Mouse (Mus musculus) NIH3T3 (cell line): ENCODE data around the gene Mnat1.
"Not testable (repeated sequence)": the region's sequence is repeated elsewhere in the genome, so short reads cannot be mapped to it uniquely, and the experiment has no call there.

Experiments used
- DNase-seq: peaks from one replicate; pipeline ENCODE4 v3.0.0-alpha.2; 2012; ENCODE audit warnings: low read depth

Gene Mnat1

GRCm38 (mm10) chr12:73123093-73124041 lies at the start of gene Mnat1:
Gene Mnat1, plus strand, starts transcription at chr12:73123717.
- DNase-seq = peak; percentile 92

DNA sequence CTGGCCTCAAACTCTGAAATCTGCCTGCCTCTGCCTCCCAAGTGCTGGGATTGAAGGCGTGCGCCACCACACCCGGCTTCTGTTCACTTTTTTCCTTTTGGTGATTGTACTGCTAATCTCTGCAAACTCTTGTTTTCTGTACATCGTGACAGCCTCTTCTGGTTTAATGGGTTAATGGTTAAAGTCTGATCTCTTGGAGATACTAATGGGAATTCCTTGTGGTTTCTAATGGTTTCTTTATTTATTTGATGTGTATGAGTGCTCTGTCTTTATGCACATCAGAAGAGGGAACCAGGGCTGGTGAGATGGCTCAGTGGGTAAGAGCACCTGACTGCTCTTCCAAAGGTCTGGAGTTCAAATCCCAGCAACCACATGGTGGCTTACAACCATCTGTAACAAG lies 41.7 kb upstream of the Mnat1 start:
- DNase-seq = not testable (repeated sequence)

DNA sequence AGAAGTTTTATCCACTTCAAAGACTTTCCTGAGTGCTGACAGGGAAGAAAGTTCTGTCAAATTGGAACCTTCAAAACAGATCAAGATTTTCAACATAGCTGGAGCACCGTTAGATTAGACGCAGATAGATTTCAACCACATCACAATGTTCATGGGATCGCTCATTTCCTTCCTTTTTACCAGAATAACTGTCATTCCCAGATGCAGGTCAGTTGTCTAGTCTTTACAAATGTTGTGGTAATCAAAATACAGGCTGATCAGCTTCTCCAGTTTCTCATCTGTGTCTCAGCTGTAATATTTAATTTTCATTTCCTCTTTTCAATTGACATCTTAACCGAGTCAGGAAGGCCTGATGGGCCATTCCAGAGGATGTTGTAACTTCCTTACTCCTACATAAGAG lies 39.7 kb upstream of the Mnat1 start:
- DNase-seq = no peak

DNA sequence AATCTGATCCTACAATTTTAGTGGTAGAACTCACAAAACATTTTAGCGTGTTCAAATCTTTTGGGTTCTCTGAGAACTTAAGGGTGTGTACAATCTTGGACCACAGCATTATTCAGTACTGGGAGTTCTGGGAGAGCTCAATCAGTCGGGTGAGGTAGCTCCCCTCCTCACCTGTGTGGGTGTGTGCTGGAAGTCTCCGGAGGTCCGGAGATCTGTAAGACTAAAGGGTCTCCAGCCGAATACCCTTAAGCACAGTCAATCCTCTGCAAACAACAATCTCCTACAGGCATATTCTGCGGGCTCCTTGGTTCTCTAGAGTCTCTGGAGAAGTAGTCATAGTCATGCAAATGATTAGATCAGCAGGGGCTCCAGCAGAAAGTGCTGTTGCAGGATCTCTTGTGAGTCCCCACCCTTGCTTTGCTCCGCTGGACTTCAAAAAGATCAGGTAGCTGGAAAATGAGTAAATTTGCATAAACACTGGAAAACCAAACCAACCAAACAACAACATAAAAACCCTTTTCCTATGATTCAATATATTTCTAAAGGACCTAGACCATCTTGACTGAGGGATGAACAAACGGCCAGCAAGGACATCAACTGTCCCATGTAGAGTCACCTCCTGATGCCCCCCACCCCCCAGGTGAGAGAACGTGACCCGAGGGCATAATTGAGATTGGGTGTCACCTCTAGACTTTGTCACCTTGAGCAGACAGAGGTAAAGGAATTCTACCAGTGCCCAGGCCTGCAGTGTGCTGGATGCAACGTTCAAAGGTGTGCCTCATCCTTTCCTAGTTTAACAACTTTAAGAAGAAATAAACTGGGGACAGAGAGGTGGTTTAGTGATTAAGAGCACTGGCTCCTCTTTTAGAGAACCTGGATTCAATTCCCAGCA lies 37.5 kb upstream of the Mnat1 start:
- no peak for DNase-seq

- DNase-seq = no peak
Observed at GRCm38 (mm10) chr12:73087086-73087485, 36.4 kb upstream of the Mnat1 start.

DNA sequence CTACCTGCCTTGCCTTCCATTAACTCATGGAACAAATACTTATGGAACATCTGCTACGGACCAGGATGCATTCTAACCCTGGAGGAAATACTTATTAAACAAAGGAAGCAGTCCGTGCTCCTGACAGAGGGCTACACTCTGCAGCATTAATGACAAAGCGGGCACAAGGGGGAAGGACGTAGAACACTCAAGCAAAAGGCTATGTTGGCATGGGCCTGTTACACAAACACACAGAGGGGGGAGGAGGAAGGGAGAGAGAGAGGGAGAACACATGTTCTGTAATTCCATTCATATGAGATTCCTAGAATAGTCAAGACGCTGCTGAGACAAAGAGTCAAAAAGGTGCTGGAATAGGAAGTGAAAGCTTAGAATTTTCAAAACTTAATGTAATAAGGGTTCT lies 35.0 kb upstream of the Mnat1 start:
- DNase-seq = peak; percentile 29

GRCm38 (mm10) chr12:73088911-73089310 lies 34.6 kb upstream of the Mnat1 start:
- peak; percentile 56 for DNase-seq

DNA sequence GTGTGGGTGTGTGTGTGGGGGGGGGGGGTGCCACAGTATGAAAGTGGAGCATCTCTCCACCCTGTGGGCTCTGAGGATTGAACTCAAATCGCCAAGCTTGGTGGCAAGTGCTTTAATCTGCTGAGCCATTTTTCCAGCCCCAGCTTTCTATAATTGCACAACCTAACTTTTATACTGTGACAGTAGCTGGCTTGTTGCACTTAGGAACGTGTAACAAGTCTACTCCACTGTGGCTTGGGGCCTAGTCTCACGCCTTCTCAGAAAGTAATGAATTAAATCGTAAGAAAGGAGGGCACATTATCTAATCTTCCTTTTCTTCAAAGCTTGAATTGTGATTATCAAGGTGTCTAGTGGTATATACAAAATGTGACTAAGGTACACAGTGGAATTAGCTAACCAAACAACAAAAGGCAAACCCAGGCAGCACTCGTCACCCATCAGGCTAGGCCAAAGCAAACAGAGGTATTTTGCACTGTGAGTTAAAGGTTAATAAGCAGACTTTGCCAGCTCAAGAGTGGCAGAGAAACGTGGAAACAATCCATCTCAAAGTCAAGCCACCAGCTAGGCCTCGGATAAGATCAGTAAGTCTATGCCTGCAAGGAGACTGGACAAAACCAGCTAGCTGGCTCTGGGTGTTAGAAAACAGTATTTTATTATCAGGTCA lies 32.7 kb upstream of the Mnat1 start:
- DNase-seq = no peak

- DNase-seq = no peak
Observed at GRCm38 (mm10) chr12:73094189-73094588, 29.3 kb upstream of the Mnat1 start.

- no peak for DNase-seq
Observed at GRCm38 (mm10) chr12:73094605-73095004, 28.9 kb upstream of the Mnat1 start.

DNA sequence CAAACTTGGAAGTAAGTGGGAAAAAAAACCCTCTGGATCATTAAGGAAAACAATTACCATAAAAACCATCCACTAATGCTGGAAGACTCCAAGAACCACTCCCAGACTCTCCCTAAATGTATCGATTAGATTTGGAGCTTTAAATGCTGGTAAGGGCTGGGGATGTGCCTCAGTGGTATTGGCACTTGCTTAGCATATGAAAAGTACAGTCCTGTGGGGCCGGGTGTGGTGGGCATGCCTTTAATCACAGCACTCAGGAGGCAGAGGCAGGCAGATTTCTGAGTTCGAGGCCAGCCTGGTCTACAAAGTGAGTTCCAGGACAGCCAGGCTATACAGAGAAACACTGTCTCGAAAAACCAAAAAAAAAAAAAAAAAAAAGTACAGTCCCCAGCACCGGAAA lies 27.3 kb upstream of the Mnat1 start:
- not testable (repeated sequence) for DNase-seq

DNA sequence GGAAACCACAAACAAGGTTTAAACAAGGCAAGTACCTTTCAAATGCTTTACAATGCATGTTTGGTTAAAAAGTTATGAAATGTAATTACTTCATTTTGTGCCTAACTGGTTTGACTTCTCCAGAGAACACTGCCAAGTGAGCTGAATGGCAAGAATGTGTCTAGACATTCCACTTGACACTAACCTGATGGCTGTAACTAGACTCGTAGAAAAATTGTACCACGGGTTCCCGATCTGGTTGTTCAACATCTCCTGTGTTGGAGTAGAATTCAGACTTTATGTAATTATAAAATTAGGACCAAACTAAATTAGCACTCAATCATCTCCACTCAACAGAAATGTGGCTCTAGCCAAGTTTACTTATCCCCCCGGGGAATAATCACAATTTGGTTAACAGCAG lies 24.9 kb upstream of the Mnat1 start:
- no peak for DNase-seq

DNA sequence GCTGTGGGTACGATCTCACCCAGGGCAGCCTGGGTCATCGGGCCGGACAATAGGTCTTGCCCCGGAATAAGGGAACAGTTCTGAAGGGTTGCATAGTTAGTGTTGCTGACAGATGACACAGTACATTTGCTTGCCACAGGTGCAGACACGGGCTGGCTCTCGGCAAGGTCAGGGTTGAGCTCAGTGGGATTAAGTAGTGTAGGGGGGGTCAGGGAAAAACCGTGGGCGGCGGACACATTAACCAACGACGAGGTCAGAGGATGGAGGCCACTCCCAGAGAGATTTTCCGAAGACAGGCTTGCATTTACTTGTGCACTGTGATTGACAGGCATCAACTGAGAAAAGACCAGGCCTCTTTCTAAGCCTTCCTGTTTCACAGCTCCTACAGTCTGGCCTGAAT lies 19.8 kb upstream of the Mnat1 start:
- DNase-seq = no peak

DNA sequence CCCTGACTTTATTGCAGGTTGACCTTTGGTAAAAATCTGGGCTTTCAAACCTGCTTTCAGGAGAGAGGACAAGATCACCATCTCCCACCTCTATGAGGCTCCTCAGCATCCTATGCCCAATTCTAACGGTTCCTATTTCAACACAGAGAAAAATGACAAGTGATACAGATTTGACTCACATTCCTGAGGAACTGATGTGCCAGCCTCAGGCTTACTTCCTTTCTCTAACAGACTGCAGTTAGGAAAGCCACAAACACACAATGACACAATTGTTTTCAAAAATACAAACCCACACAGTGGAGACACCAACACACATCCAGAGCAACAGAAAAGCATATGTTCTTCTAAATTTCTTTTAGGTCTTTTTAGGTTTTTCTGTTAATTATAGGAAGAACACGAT lies 15.7 kb upstream of the Mnat1 start:
- DNase-seq = no peak

DNA sequence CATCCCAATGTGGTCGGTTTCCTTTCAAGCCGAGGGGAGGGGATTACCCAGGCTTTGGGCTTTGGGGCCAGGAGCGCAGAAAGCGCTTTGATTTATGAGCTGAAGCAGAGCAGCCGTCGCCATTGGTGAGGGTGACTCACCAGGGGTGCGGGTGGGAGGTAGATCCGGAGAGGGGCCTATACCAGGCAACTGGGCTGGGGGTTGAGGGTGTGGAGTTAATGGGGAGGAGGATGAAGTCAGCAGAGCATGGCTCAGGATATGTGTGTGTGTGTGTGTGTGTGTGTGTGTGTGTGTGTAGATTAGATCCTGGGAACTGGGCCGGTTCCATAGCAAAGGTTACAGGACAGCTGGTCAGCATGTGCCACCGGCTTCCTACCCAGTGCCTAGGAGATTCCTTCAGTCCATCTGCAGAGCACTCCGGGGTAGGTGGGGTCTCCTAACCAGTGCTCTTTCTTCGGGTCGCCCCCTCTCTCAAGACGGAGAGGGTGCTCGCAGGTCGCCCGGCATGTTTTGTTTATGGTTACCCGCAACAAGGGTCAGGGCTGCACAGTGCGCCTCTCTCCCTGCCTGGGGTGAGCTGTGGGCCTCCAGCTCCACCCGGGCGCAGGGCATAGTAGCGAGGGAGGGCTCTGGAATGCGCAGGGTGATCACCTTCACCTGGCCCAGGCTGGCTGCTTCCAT lies 12.9 kb upstream of the Mnat1 start:
- peak; percentile 84 for DNase-seq

DNA sequence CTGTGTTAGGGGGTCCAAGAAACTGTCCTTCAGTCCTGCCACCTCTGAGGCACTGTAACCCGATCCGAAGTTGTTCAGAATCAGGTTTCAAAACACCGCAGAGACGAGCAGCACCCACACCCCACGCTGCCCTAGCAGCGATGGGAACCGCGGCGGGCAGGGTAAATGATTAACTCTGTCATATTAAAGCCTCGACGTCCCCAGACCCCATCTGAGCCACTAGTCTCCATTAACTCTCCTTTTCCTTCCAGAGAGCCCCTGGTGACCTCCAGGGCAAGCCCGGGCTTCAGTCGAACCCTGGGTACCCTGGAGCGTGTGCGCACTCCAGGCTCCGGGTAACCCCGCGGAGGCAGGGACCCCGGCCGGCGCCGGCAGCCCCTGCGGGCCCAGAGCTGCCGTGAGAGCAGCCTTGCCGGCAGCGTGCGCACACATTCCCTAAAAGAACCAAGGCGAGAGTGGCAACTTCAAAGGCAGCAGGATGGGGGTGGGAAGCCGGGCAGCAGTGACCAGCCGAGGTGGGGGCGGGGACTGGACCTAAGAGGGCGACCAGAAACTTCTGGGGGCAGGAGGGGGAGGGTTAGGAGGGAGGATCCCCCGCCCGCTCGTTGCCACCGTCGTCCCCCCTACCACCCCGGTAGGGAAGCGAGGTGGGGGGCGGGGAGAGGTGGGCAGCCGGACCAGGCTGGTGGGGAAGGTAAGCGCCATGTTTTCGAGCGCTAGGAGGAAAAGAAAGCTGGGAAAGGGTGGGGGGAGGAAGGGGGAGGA lies 11.8 kb upstream of the Mnat1 start:
- peak; percentile 70 for DNase-seq

GRCm38 (mm10) chr12:73112326-73113087 lies 11.0 kb upstream of the Mnat1 start:
- peak; percentile 70 for DNase-seq

DNA sequence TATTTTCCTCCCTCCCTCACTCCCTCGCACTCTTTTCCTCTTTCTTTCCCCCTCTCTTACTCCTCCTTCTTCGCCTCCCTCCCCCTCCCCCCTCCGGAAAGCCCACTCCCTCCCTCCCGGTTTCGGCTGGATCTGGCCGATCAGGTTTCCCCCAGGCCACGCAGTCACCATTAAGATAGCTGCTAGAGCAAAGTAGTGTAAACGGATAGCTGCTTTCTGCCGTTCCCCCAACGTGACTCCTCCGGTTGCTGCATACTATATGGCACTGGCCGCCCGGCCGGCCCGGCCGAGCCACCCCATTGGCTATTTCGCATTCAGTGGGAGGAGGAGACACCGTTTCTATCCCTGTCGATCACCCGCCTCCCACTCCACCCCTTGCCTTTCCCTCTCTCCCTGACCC lies 10.3 kb upstream of the Mnat1 start, which contains the start of gene Six4:
Gene Six4, minus strand, starts transcription at position 261 of the 400 bp plus-strand sequence.
- DNase-seq = peak; percentile 93

DNA sequence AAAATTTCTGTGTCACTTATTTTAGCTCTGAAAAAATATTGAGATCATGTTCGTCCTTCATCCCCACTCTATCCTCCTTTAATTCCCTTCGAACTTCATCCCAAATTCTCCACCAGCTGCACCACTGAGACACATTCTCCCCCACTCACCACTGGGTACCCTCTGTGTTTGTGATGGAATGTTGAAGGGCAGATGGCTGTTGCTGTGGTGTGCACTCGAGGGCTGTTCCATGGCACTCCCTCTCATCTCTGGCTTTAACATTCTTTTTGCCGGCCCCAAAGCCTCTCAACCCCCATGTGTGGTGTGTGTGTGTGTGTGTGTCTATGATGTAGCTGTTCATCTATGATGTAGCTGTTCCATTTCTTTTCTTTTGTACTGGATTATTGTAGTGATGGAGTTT lies 1.7 kb downstream of the Mnat1 start:
- no peak for DNase-seq

GRCm38 (mm10) chr12:73140732-73141131 lies 17.2 kb downstream of the Mnat1 start:
- peak; percentile 35 for DNase-seq
